Mouse (Mus musculus) bone marrow macrophage, adult 2 months (primary cell): ENCODE results near the gene Depdc5. TPM values are rescaled to one million over a fixed set of nuclear protein-coding genes. Genes with fewer than 3 reads are reported as not detected.
A peak's percentile ranks its signal among the peaks of the same experiment; 100 is the strongest.
"Not testable (repeated sequence)": the region's sequence is repeated elsewhere in the genome, so short reads cannot be mapped to it uniquely, and the experiment has no call there.

Source experiments
- H3K27ac ChIP-seq: 2 replicates; pipeline ENCODE4 v1.5.1; 2012; ENCODE audit warnings: low read depth, low read length; ENCODE audit not compliant: insufficient read depth
- H3K4me1 ChIP-seq: 2 replicates; pipeline ENCODE4 v1.6.1; 2012; ENCODE audit warnings: low read length; ENCODE audit not compliant: control insufficient read depth, insufficient read depth
- H3K4me3 ChIP-seq: 2 replicates; pipeline ENCODE4 v1.5.1; 2012; ENCODE audit warnings: mild to moderate bottlenecking, low read length, moderate library complexity; ENCODE audit not compliant: insufficient read depth
- CTCF ChIP-seq: IDR thresholded peaks from 2 replicates; pipeline ENCODE4 v1.5.1; 2012; ENCODE audit warnings: low read depth, mild to moderate bottlenecking, low read length, moderate library complexity
- POLR2A ChIP-seq: IDR thresholded peaks from 2 replicates; pipeline ENCODE4 v1.6.1; 2012; ENCODE audit warnings: mild to moderate bottlenecking, low read depth, low read length, borderline replicate concordance
- polyA plus RNA-seq: library from polyadenylated mRNA; stranded (reverse); fragments of >200 nt; gene quantifications from 2 replicates; pipeline ENCODE4 v1.2.4, GENCODE M21; 2012; ENCODE audit not compliant: missing spikeins, insufficient read depth, insufficient read length

Depdc5 gene
- polyA plus RNA-seq, 1 experiment = 21.0 TPM

- H3K27ac ChIP-seq = no peak overlapping the region
- H3K4me1 ChIP-seq = no peaks in the 10 kb centered on the region
- no peak overlapping the region for H3K4me3 ChIP-seq
- TF ChIP-seq CTCF = no peak
- TF ChIP-seq POLR2A = no peak
Measured at GRCm38 (mm10) chr5:32907496-32907895, 44.0 kb downstream of the Depdc5 start.

DNA sequence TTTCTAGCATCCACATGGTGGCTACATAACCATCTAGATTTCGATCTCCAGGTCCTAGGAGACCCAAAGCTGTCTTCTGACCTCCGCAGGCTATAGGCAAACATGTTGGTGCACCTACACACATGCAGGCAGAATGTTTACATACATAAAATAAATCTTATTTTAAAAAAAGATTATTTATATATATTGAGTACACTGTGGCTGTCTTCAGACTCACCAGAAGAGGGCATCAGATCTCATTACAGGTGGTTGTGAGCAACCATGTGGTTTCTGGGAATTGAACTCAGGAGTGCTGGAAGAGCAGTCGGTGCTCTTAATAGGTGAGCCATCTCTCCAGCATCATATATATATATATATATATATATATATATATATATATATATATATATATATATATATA lies 50.6 kb downstream of the Depdc5 start:
- H3K4me3 ChIP-seq = no peak overlapping the region
- TF ChIP-seq CTCF (no peak), POLR2A (no peak)
- no peaks in the 10 kb centered on the region for H3K4me1 ChIP-seq
- H3K27ac ChIP-seq = no peak overlapping the region

GRCm38 (mm10) chr5:32919281-32919680 lies 55.8 kb downstream of the Depdc5 start:
- H3K4me1 ChIP-seq, H3K27ac ChIP-seq, H3K4me3 ChIP-seq: not testable (repeated sequence)

- no peak overlapping the region for H3K27ac ChIP-seq
- no peak overlapping the region for H3K4me3 ChIP-seq
- H3K4me1 ChIP-seq = peaks cover 6% of the 10 kb centered on the region
- TF ChIP-seq CTCF = no peak
- no peak for TF ChIP-seq POLR2A
Measured at GRCm38 (mm10) chr5:32922906-32923305, 59.4 kb downstream of the Depdc5 start.

GRCm38 (mm10) chr5:32930761-32931160 lies 67.3 kb downstream of the Depdc5 start:
- peaks cover 38% of the 10 kb centered on the region for H3K4me1 ChIP-seq
- no peak for TF ChIP-seq POLR2A
- TF ChIP-seq CTCF = no peak
- H3K4me3 ChIP-seq = no peak overlapping the region
- peak overlapping the region; percentile 70 for H3K27ac ChIP-seq

GRCm38 (mm10) chr5:32934654-32935053 lies 71.2 kb downstream of the Depdc5 start:
- peaks cover 46% of the 10 kb centered on the region for H3K4me1 ChIP-seq
- TF ChIP-seq POLR2A (no peak), CTCF (peak; percentile 45; the same call in 1 of the 2 replicates)
- no peak overlapping the region for H3K4me3 ChIP-seq
- H3K27ac ChIP-seq = peak overlapping the region; percentile 24; the same call in 1 of the 2 replicates

GRCm38 (mm10) chr5:32940586-32940985 lies 77.1 kb downstream of the Depdc5 start:
- no peak overlapping the region for H3K4me3 ChIP-seq
- peaks cover 37% of the 10 kb centered on the region for H3K4me1 ChIP-seq
- peak overlapping the region; percentile 68 for H3K27ac ChIP-seq
- TF ChIP-seq CTCF (no peak), POLR2A (no peak)

DNA sequence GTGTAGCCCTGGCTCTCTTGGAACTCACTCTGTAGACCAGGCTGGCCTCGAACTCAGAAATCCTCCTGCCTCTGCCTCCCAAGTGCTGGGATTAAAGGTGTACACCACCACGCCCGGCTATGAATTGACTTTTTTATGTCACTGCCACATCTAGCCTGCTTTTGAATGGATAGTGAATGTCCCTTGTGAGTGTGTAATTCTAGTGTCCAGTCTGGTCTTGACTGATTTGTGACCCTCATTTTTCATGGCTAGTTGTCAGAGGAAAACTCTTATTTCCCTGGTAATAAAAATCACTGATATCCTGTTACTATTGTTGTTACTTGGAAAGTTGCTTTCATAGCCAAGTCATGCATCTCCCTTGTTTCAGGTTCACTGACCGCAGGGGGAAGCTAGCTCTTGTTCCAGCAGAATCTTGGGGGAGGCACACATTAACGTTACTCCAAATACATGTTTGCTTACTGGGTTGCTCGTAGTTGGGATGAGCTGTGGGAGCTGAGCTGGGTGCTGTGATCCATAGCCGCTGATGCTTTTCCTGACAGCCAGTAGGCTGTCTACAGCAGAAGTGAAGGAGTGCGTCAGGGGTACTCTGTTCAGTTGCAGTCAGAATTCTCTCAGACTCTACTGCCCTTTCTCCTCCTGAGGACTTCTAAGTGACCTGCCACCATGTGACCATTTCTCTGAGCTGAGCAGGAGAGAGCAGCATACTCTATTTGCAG lies 77.9 kb downstream of the Depdc5 start:
- peak overlapping the region; percentile 43 for H3K27ac ChIP-seq
- TF ChIP-seq CTCF = no peak

GRCm38 (mm10) chr5:32950077-32950476 lies 86.6 kb downstream of the Depdc5 start:
- Histone ChIP-seq H3K4me1 (peaks cover 17% of the 10 kb centered on the region), H3K27ac (peak overlapping the region; percentile 46), H3K4me3 (no peak overlapping the region)
- no peak for TF ChIP-seq POLR2A

More for the DNA sequence above, 77.9 kb downstream of the Depdc5 start:
- H3K4me3 ChIP-seq = no peak overlapping the region
- peaks cover 30% of the 10 kb centered on the region for H3K4me1 ChIP-seq

- H3K4me1 ChIP-seq = peaks cover 17% of the 10 kb centered on the region
- H3K27ac ChIP-seq = no peak overlapping the region
- TF ChIP-seq POLR2A (no peak), CTCF (no peak)
- H3K4me3 ChIP-seq = no peak overlapping the region
Measured at GRCm38 (mm10) chr5:32950702-32951274, 87.3 kb downstream of the Depdc5 start.

DNA sequence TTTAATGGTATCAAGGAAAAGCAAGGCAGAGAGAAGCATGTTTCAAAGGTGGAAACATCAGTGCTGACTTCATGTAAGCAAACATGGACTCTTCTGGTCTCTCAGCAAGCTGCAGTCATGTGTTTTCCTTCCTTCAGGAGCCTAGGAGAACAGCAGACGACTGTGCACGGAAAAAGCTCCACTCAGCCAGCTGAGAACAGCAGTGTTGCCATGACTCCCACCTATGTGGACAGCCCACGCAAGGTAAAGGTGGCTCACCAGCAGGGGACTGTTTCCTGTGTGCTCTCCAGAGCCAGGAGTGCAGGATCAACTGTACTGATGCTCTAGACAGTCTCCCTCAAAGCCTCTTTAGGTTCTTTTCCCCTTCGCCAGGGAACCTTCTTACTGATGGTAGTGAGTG lies 92.2 kb downstream of the Depdc5 start:
- H3K4me3 ChIP-seq = no peak overlapping the region
- H3K4me1 ChIP-seq = peaks cover 3% of the 10 kb centered on the region; the same call in 1 of the 2 replicates
- no peak overlapping the region for H3K27ac ChIP-seq
- TF ChIP-seq POLR2A = no peak
- no peak for TF ChIP-seq CTCF
